Mouse (Mus musculus) E14TG2a.4 (cell line): ENCODE results near the gene Calm1.

Experiments
- CTCF ChIP-seq: conservative IDR thresholded peaks from 2 replicates; pipeline ENCODE4 v1.5.1; 2014; ENCODE audit warnings: low read length
- NANOG ChIP-seq: IDR thresholded peaks from 2 replicates; pipeline ENCODE4 v1.6.1; 2014; ENCODE audit warnings: borderline replicate concordance, low read length, mixed read lengths
- POU5F1 ChIP-seq: IDR thresholded peaks from 2 replicates; pipeline ENCODE4 v1.6.1; 2014; ENCODE audit warnings: low read length, borderline replicate concordance

DNA sequence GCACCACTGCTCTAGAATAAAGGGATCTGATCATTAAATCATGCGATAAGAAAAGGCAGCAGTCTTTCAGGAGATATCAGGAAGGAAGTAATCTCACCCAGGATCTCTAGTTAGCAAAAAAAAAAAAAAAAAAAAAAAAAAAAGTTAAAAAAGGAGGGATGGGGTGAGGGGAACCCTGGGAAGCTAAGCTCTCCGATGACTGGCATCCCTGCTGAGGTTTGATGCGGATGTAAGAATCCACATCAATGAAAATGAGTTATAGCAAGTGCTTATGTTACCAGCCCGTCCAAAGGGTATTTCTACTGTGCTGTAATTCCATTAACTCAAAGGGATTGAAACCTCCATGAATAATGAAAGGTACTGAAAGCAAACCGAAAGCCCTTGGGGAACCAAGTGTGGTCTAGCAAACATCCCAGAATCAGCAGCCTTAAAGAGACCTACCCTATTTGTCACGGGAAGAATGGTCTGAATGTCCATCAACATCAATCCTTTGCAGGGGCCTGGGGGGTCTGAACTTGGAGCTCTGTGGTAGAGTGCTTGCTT, 20.3 kb upstream of the Calm1 start:
- TF ChIP-seq CTCF (no peak), POU5F1 (no peak), NANOG (no peak)
